Mouse (Mus musculus) heart, postnatal 0 days (tissue): Measurements from ENCODE around the gene Syt17. TPM values are rescaled to one million over a fixed set of nuclear protein-coding genes. Genes with fewer than 3 reads are reported as not detected.

ENCODE experiments used
- ATAC-seq: fragments of 200-750 bp; cut with Nextera tagmentation; 2 replicates; pipeline ENCODE4 v1.8.0; 2017; ENCODE audit warnings: low read depth, moderate number of reproducible peaks, moderate library complexity; ENCODE audit not compliant: insufficient read depth
- DNase-seq: peaks from one replicate; pipeline ENCODE4 v3.0.0-alpha.2; 2016; ENCODE audit warnings: low spot score
- H3K27ac ChIP-seq: fragments of 300-500 bp; sonication (generic); 2 replicates; pipeline ENCODE4 v1.5.1; 2014; ENCODE audit warnings: low read depth, mild to moderate bottlenecking
- H3K27me3 ChIP-seq: fragments of 300-500 bp; sonication (generic); 2 replicates; pipeline ENCODE4 v1.6.1; 2014; ENCODE audit warnings: low read length, mixed read lengths; ENCODE audit not compliant: control insufficient read depth, insufficient read depth
- H3K36me3 ChIP-seq: fragments of 300-500 bp; sonication (generic); replicated peaks from 2 replicates; pipeline ENCODE4 v1.6.1; 2014; ENCODE audit warnings: low read length, mixed read lengths; ENCODE audit not compliant: control insufficient read depth, insufficient read depth
- H3K4me1 ChIP-seq: fragments of 300-500 bp; sonication (generic); 2 replicates; pipeline ENCODE4 v1.6.1; 2014; ENCODE audit warnings: antibody characterized with exemption; ENCODE audit not compliant: control insufficient read depth, insufficient read depth
- H3K4me2 ChIP-seq: fragments of 300-500 bp; sonication (generic); 2 replicates; pipeline ENCODE4 v1.6.1; 2014; ENCODE audit warnings: low read depth, mild to moderate bottlenecking, low read length, moderate library complexity
- H3K4me3 ChIP-seq: fragments of 300-500 bp; sonication (generic); 2 replicates; pipeline ENCODE4 v1.5.1; 2014; ENCODE audit warnings: low read depth, low read length
- H3K9ac ChIP-seq: fragments of 300-500 bp; sonication (generic); replicated peaks from 2 replicates; pipeline ENCODE4 v1.6.1; 2014; ENCODE audit warnings: low read depth, low read length, mixed read lengths
- H3K9me3 ChIP-seq: fragments of 300-500 bp; sonication (generic); replicated peaks from 2 replicates; pipeline ENCODE4 v1.6.1; 2016; ENCODE audit warnings: low read length; ENCODE audit not compliant: control insufficient read depth
- CTCF ChIP-seq: IDR thresholded peaks from 2 replicates; pipeline ENCODE4 v1.5.1; 2016; ENCODE audit warnings: antibody characterized with exemption, control low read depth, low read depth
- EP300 ChIP-seq: IDR thresholded peaks from 2 replicates; pipeline ENCODE4 v1.6.1; 2016; ENCODE audit warnings: antibody characterized with exemption, low read depth
- WGBS: fragments of 180-500 bp; shearing (Covaris S2); extraction: QIAGEN DNeasy Blood & Tissue Kit; methylation state at CpG from one replicate; pipeline ENCODE4 v1.1.7; 2014; 5-methylcytosine and 5-hydroxymethylcytosine counted together
- polyA plus RNA-seq: library from polyadenylated mRNA; unstranded; fragments of >200 nt; fragmentation: Nextera tagmentation; extraction: Ambion mirVana; gene quantifications from 2 replicates; pipeline ENCODE4 v1.2.1, GENCODE M21; 2015
- total RNA-seq: library from RNA; depleted of rRNA; stranded (reverse); fragments of >200 nt; gene quantifications from 2 replicates; pipeline ENCODE4 v1.2.3, GENCODE M21; 2014; ENCODE audit warnings: low replicate concordance

Gene Syt17
- total and polyA plus RNA-seq, 2 experiments from 2014 or later, result 0.46 to 1.2 TPM

DNA sequence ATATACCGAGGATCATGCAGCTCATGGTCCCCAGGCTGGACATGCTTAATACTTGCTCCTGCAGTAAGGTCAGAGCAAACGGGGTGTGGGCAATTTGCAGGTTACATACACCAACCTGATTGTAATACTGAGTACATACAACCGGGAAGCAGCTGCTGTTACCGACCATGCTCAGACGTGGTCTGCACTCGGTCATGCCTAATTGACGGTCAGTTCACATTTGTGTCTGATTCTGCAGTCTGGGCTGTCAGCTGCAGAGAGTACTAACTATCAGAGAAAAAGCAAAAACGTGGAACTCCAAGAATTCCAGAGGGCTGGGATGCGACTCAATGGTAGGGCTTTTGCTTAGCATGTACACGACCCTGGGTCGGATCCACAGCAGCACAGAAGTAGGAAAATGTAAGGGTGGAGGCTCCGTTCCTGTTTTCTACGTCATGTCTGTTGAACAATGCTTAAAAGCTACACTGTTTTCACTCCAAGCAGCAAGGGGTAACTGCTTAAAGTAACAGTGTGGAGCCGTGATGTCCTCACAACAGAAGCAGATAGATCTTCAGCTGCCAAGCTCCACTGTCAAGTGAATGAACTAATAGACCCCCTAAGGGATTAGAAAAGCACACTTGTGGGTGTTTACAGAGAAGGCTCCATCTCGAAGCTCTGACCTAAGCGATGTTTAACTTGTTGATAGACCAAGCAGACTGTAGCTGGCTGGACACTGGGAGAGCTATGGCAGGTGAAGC lies 13.5 kb upstream of the Syt17 start:
- no peak for TF ChIP-seq EP300
- no peak for TF ChIP-seq CTCF
- Histone ChIP-seq H3K4me3 (no peak overlapping the region), H3K27ac (no peak overlapping the region), H3K4me1 (0 out of 2 replicates have a peak, but pooled peaks cover 7% of the 10 kb centered on the region), H3K9me3 (no peaks in the 10 kb centered on the region), H3K9ac (no peak overlapping the region), H3K4me2 (no peak overlapping the region), H3K27me3 (no peaks in the 10 kb centered on the region), H3K36me3 (no peaks in the 10 kb centered on the region)
- WGBS, result 44% methylated on average over 16 of the region's 16 CpGs
- ATAC-seq, result no peak
- DNase-seq, result no peak

- ATAC-seq (no peak), DNase-seq (no peak)
- H3K27me3 ChIP-seq, result peaks cover 16% of the 10 kb centered on the region; the same call in 1 of the 2 replicates
- TF ChIP-seq CTCF (no peak), EP300 (no peak)
- H3K9me3 ChIP-seq, result no peaks in the 10 kb centered on the region
- H3K36me3 ChIP-seq, result no peaks in the 10 kb centered on the region
- WGBS, result 45% methylated on average over 4 of the region's 4 CpGs
- H3K4me2 ChIP-seq, result no peak overlapping the region
- no peaks in the 10 kb centered on the region for H3K4me1 ChIP-seq
- H3K4me3 ChIP-seq, result no peak overlapping the region
- no peak overlapping the region for H3K9ac ChIP-seq
- no peak overlapping the region for H3K27ac ChIP-seq
Observed at GRCm38 (mm10) chr7:118453722-118454121, 5.7 kb upstream of the Syt17 start.

DNA sequence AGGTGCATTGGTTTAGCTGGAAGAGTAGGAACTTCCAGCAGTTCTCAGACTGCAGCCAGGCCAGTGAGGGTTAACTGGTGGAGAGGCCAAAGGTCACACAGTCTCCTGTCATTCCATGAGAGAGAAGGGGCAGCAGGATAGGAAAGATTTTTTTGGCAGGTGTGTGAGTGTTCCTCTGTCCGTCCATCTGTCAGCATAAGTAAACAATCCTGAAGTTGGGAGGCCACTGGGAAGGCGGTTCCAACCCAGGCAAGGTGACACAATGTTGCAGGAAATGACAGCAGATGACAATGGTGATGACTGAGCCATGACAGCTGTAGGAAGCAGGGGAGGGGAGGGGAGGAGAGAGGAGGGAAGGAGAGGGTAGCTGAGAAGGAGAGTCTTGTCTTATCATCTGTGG lies 4.9 kb upstream of the Syt17 start:
- Histone ChIP-seq H3K4me3 (no peak overlapping the region), H3K9me3 (no peaks in the 10 kb centered on the region), H3K4me2 (no peak overlapping the region), H3K4me1 (peaks cover 8% of the 10 kb centered on the region), H3K27me3 (peaks cover 23% of the 10 kb centered on the region), H3K36me3 (no peaks in the 10 kb centered on the region), H3K9ac (no peak overlapping the region), H3K27ac (no peak overlapping the region)
- ATAC-seq (no peak), DNase-seq (no peak)
- WGBS, result 31% methylated on average over 2 of the region's 2 CpGs
- TF ChIP-seq CTCF (no peak), EP300 (no peak)

DNA sequence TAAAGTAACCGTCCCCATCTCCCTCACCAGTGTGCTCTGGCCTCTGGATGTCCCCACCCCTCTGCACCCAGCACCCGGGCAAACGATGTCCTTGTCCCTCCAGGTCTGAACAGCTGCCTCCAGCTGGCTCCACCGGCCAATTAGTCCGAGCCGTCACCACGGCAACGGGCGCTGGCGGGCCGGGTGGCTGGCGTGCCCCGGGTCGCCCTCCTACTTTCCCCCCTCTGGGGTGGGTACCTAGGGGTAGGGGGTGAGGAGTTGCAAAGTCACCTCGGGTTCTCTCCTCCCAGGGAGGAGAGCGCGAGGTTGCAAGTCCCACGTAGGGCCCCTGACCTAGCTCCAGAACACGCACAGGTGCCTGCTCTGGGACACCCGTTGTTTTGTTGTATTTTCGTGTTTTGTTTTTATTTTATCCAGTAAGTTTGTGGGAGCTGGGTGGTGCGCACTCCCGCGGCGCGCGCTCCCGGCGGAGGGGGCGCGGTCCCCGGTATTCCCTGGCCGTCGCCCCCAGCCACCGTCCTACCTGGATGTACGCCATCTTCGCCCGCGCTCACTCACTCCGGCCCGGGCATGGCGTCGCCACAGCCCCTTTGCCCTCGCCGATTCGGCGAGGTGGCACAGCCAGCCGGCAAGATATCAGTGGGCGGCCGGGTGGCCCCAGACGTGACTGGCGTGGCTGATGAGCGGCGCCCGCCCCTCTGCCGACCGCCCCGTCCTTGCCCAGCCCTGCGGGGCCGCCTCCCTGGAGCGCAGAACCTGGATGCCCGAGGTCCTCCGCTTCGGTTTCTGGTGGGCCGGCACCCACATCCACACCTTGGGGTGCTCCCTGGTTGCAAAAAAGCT lies 510 bp downstream of the Syt17 start:
- Histone ChIP-seq H3K4me1 (peaks cover 15% of the 10 kb centered on the region), H3K9me3 (no peaks in the 10 kb centered on the region), H3K36me3 (no peaks in the 10 kb centered on the region), H3K27me3 (peaks cover 47% of the 10 kb centered on the region), H3K4me3 (peak overlapping the region; percentile 65), H3K27ac (no peak overlapping the region), H3K9ac (peak overlapping the region; percentile 27), H3K4me2 (peak overlapping the region; percentile 95)
- no peak for DNase-seq
- TF ChIP-seq CTCF (no peak), EP300 (no peak)
- WGBS, result under 1% methylated on average over 63 of the region's 65 CpGs
- 0 out of 2 replicates have a peak, but pooled peaks have one; percentile 9 for ATAC-seq

- TF ChIP-seq EP300, result no peak
- no peak for TF ChIP-seq CTCF
- Histone ChIP-seq H3K27me3 (peaks cover 35% of the 10 kb centered on the region), H3K9ac (no peak overlapping the region), H3K36me3 (no peaks in the 10 kb centered on the region), H3K4me2 (no peak overlapping the region), H3K27ac (no peak overlapping the region), H3K4me1 (peaks cover 15% of the 10 kb centered on the region), H3K9me3 (no peaks in the 10 kb centered on the region), H3K4me3 (no peak overlapping the region)
- no peak for DNase-seq
- no peak for ATAC-seq
- 41% methylated on average over 7 of the region's 7 CpGs for whole genome bisulfite sequencing
Observed at GRCm38 (mm10) chr7:118443895-118444485, 4.0 kb downstream of the Syt17 start.
